Mouse (Mus musculus) thymus, postnatal 10 days (tissue): ENCODE results near the gene Ttc38.

ENCODE experiments used
- DNase-seq, 2 experiments: peaks; one replicate each; pipeline ENCODE4 v3.0.0; 2021; ENCODE audit warnings: low spot score in 2 of 2

Ttc38 gene

GRCm38 (mm10) chr15:85831954-85832590 lies at the start of gene Ttc38:
Gene Ttc38 (plus strand): TSS chr15:85832306.
- peak; percentile 69 to 74 for DNase-seq

- no peak for DNase-seq
Observed at GRCm38 (mm10) chr15:85783146-85783545, 49.0 kb upstream of the Ttc38 start.

GRCm38 (mm10) chr15:85784341-85784740 lies 47.8 kb upstream of the Ttc38 start:
- DNase-seq, result no peak

- no peak for DNase-seq
Observed at GRCm38 (mm10) chr15:85786711-85787110, 45.4 kb upstream of the Ttc38 start.

GRCm38 (mm10) chr15:85787482-85787881 lies 44.6 kb upstream of the Ttc38 start:
- no peak for DNase-seq

GRCm38 (mm10) chr15:85788051-85788450 lies 44.1 kb upstream of the Ttc38 start:
- no peak for DNase-seq

GRCm38 (mm10) chr15:85788633-85789032 lies 43.5 kb upstream of the Ttc38 start:
- DNase-seq, result no peak

GRCm38 (mm10) chr15:85791449-85791848 lies 40.7 kb upstream of the Ttc38 start:
- DNase-seq, result no peak

GRCm38 (mm10) chr15:85792819-85793218 lies 39.3 kb upstream of the Ttc38 start:
- DNase-seq, result no peak

- DNase-seq, result no peak
Observed at GRCm38 (mm10) chr15:85795516-85795915, 36.6 kb upstream of the Ttc38 start.

- no peak for DNase-seq
Observed at GRCm38 (mm10) chr15:85798676-85799075, 33.4 kb upstream of the Ttc38 start.

GRCm38 (mm10) chr15:85802931-85803330 lies 29.2 kb upstream of the Ttc38 start:
- DNase-seq, result no peak

GRCm38 (mm10) chr15:85806886-85807285 lies 25.2 kb upstream of the Ttc38 start:
- no peak for DNase-seq

GRCm38 (mm10) chr15:85807404-85807803 lies 24.7 kb upstream of the Ttc38 start:
- no peak for DNase-seq

GRCm38 (mm10) chr15:85808031-85808430 lies 24.1 kb upstream of the Ttc38 start:
- peak; percentile 23 to 34 for DNase-seq

- DNase-seq, result no peak
Observed at GRCm38 (mm10) chr15:85808434-85808833, 23.7 kb upstream of the Ttc38 start.

GRCm38 (mm10) chr15:85809091-85809490 lies 23.0 kb upstream of the Ttc38 start:
- DNase-seq, result peak; percentile 66 to 76

- DNase-seq, result no peak
Observed at GRCm38 (mm10) chr15:85810462-85810805, 21.7 kb upstream of the Ttc38 start.

GRCm38 (mm10) chr15:85810806-85811521 lies 21.1 kb upstream of the Ttc38 start:
- DNase-seq, result peak in 1 of 2 experiments; percentile 17

GRCm38 (mm10) chr15:85811535-85812277 lies 20.4 kb upstream of the Ttc38 start, which contains the start of gene Cdpf1:
Gene Cdpf1 (minus strand): TSS chr15:85811697.
- peak; percentile 98 to 99 for DNase-seq

- no peak for DNase-seq
Observed at GRCm38 (mm10) chr15:85813428-85813827, 18.7 kb upstream of the Ttc38 start.

- no peak for DNase-seq
Observed at GRCm38 (mm10) chr15:85821203-85822010, 10.7 kb upstream of the Ttc38 start, which contains the start of gene Pkdrej. Gene Pkdrej (minus strand): TSS chr15:85821734.
